Mouse (Mus musculus) cerebellum, adult 2 months (tissue): ENCODE measurements around the gene Meis2. TPM values are rescaled to one million over a fixed set of nuclear protein-coding genes. Genes with fewer than 3 reads are reported as not detected.

Experiments
- DNase-seq, 2 experiments: peaks; one replicate each; pipeline ENCODE4 v3.0.0; 2021
- H3K27ac ChIP-seq: fragments of 200-500 bp; 2 replicates; pipeline ENCODE4 v1.5.1; 2012; ENCODE audit warnings: low read length, control low read depth, inconsistent platforms; ENCODE audit not compliant: insufficient read depth
- H3K27me3 ChIP-seq: fragments of 200-500 bp; 2 replicates; pipeline ENCODE4 v1.6.1; 2012; ENCODE audit warnings: inconsistent platforms, mild to moderate bottlenecking, low read length, moderate library complexity; ENCODE audit not compliant: control insufficient read depth, insufficient read depth
- H3K4me1 ChIP-seq: fragments of 200-500 bp; 2 replicates; pipeline ENCODE4 v1.6.1; 2011; ENCODE audit warnings: low read length; ENCODE audit not compliant: control insufficient read depth, insufficient read depth
- H3K4me3 ChIP-seq: fragments of 200-500 bp; replicated peaks from 2 replicates; pipeline ENCODE3; 2011; ENCODE audit warnings: mild to moderate bottlenecking, low read depth, low read length, control low read depth; ENCODE audit not compliant: insufficient read depth
- CTCF ChIP-seq: fragments of 200-500 bp; IDR thresholded peaks from 2 replicates; pipeline ENCODE4 v1.5.1; 2011; ENCODE audit warnings: low read depth, mild to moderate bottlenecking, control low read depth, low read length, moderate library complexity, borderline replicate concordance; ENCODE audit not compliant: insufficient read depth
- POLR2A ChIP-seq: fragments of 200-500 bp; IDR thresholded peaks from 2 replicates; pipeline ENCODE4 v1.6.1; 2011; ENCODE audit warnings: low read length, control low read depth, borderline replicate concordance; ENCODE audit not compliant: insufficient read depth
- WGBS: fragments of 180-500 bp; shearing (Covaris S2); methylation state at CpG from one replicate; pipeline ENCODE4 v1.1.7; 2018; 5-methylcytosine and 5-hydroxymethylcytosine counted together
- polyA plus RNA-seq: library from polyadenylated mRNA; depleted of rRNA; stranded (reverse); fragments of >200 nt; gene quantifications from 2 replicates; pipeline ENCODE4 v1.2.3, GENCODE M21; 2012

The Meis2 gene
- polyA plus RNA-seq, 1 experiment, result 58.7 TPM

- no peak overlapping the region for H3K27ac ChIP-seq
These were observed 45.7 kb downstream of the Meis2 start for GRCm38 (mm10) chr2:116019959-116020358.

GRCm38 (mm10) chr2:116019466-116019794, 46.2 kb downstream of the Meis2 start:
- DNase-seq, result no peak
- Histone ChIP-seq H3K4me3 (no peak overlapping the region), H3K4me1 (no peaks in the 10 kb centered on the region), H3K27me3 (peaks cover 1% of the 10 kb centered on the region; the same call in 1 of the 2 replicates), H3K27ac (no peak overlapping the region)
- TF ChIP-seq POLR2A, result no peak
- no peak for TF ChIP-seq CTCF
- 51% methylated on average over 6 of the region's 6 CpGs for WGBS

More at GRCm38 (mm10) chr2:116019959-116020358, 45.7 kb downstream of the Meis2 start:
- H3K4me1 ChIP-seq, result no peaks in the 10 kb centered on the region
- H3K27me3 ChIP-seq, result peaks cover 1% of the 10 kb centered on the region; the same call in 1 of the 2 replicates
- no peak overlapping the region for H3K4me3 ChIP-seq
- no peak for DNase-seq
- 27% methylated on average over 9 of the region's 9 CpGs for WGBS
- no peak for TF ChIP-seq CTCF
- no peak for TF ChIP-seq POLR2A

GRCm38 (mm10) chr2:116018781-116019465, 46.7 kb downstream of the Meis2 start:
- Histone ChIP-seq H3K27ac (no peak overlapping the region), H3K4me1 (no peaks in the 10 kb centered on the region), H3K4me3 (no peak overlapping the region), H3K27me3 (peaks cover 1% of the 10 kb centered on the region; the same call in 1 of the 2 replicates)
- 26% methylated on average over 10 of the region's 10 CpGs for WGBS
- TF ChIP-seq POLR2A, result no peak
- TF ChIP-seq CTCF, result no peak
- no peak for DNase-seq

GRCm38 (mm10) chr2:116015520-116015919, 50.1 kb downstream of the Meis2 start:
- Histone ChIP-seq H3K4me3 (no peak overlapping the region), H3K4me1 (no peaks in the 10 kb centered on the region), H3K27me3 (peaks cover 1% of the 10 kb centered on the region; the same call in 1 of the 2 replicates), H3K27ac (no peak overlapping the region)
- TF ChIP-seq POLR2A (no peak), CTCF (no peak)
- no peak for DNase-seq
- 74% methylated on average over 10 of the region's 10 CpGs for WGBS

GRCm38 (mm10) chr2:116010469-116010868, 55.2 kb downstream of the Meis2 start:
- no peak for TF ChIP-seq CTCF
- no peak for TF ChIP-seq POLR2A
- H3K27me3 ChIP-seq, result no peaks in the 10 kb centered on the region; the same call in 1 of the 2 replicates
- 55% methylated on average over 6 of the region's 6 CpGs for WGBS
- no peak overlapping the region for H3K4me3 ChIP-seq
- no peak overlapping the region for H3K27ac ChIP-seq
- no peaks in the 10 kb centered on the region for H3K4me1 ChIP-seq
- no peak for DNase-seq

- H3K4me1 ChIP-seq, result no peaks in the 10 kb centered on the region
- no peak overlapping the region for H3K4me3 ChIP-seq
- 94% methylated on average over 3 of the region's 3 CpGs for WGBS
- TF ChIP-seq CTCF, result no peak
- TF ChIP-seq POLR2A, result no peak
- DNase-seq, result no peak
- H3K27ac ChIP-seq, result no peak overlapping the region
- H3K27me3 ChIP-seq, result no peaks in the 10 kb centered on the region; the same call in 1 of the 2 replicates
These were observed 55.6 kb downstream of the Meis2 start for GRCm38 (mm10) chr2:116010061-116010460.

GRCm38 (mm10) chr2:116009097-116009970, 56.3 kb downstream of the Meis2 start:
- TF ChIP-seq POLR2A, result no peak
- H3K4me1 ChIP-seq, result no peaks in the 10 kb centered on the region
- H3K27ac ChIP-seq, result no peak overlapping the region
- no peak overlapping the region for H3K4me3 ChIP-seq
- no peaks in the 10 kb centered on the region; the same call in 1 of the 2 replicates for H3K27me3 ChIP-seq
- DNase-seq, result no peak
- 14% methylated on average over 20 of the region's 20 CpGs for WGBS

GRCm38 (mm10) chr2:116002354-116002753, 63.3 kb downstream of the Meis2 start:
- Histone ChIP-seq H3K27me3 (no peaks in the 10 kb centered on the region; the same call in 1 of the 2 replicates), H3K4me1 (no peaks in the 10 kb centered on the region), H3K4me3 (no peak overlapping the region), H3K27ac (no peak overlapping the region)
- 51% methylated on average over 6 of the region's 6 CpGs for WGBS
- TF ChIP-seq POLR2A (no peak), CTCF (no peak)
- DNase-seq, result no peak
